Mouse (Mus musculus): ENCODE results near the gene Raet1e. TPM values are rescaled to one million over a fixed set of nuclear protein-coding genes. Genes with fewer than 3 reads are reported as not detected.
A peak's percentile ranks its signal among the peaks of the same experiment; 100 is the strongest.
"Not testable (repeated sequence)": the region's sequence is repeated elsewhere in the genome, so short reads cannot be mapped to it uniquely, and the experiment has no call there.

Gene Raet1e
- total RNA-seq (2021): not detected
- long read RNA-seq, experiment 1: 0 reads
- long read RNA-seq, experiment 2: 0 reads

GRCm38 (mm10) chr10:22158310-22158999, at the start of gene Raet1e, which contains the start of gene H60b:
TSS of gene Raet1e (plus strand) at chr10:22158569.
TSS of gene H60b (plus strand) at chr10:22158586.
- DNase-seq (ENCODE audit: low spot score in 2 of 2): not testable (repeated sequence)

GRCm38 (mm10) chr10:22140665-22141280, 17.6 kb upstream of the Raet1e start:
- peak; percentile 67 to 68 for DNase-seq (ENCODE audit: low spot score in 2 of 2)

- not testable (repeated sequence) for DNase-seq (ENCODE audit: low spot score in 2 of 2)
Measured at GRCm38 (mm10) chr10:22142194-22142593, 16.2 kb upstream of the Raet1e start.

GRCm38 (mm10) chr10:22142926-22143325, 15.4 kb upstream of the Raet1e start:
- DNase-seq (ENCODE audit: low spot score in 2 of 2): no peak

- no peak for DNase-seq (ENCODE audit: low spot score in 2 of 2)
Measured at GRCm38 (mm10) chr10:22148441-22149072, 9.8 kb upstream of the Raet1e start.

GRCm38 (mm10) chr10:22149073-22149690, 9.2 kb upstream of the Raet1e start, which contains the start of gene E030030I06Rik:
TSS of gene E030030I06Rik (minus strand) at chr10:22149270.
- no peak for DNase-seq (ENCODE audit: low spot score in 2 of 2)

GRCm38 (mm10) chr10:22149691-22150465, 8.5 kb upstream of the Raet1e start:
- no peak for DNase-seq (ENCODE audit: low spot score in 2 of 2)

GRCm38 (mm10) chr10:22150593-22150992, 7.8 kb upstream of the Raet1e start:
- DNase-seq (ENCODE audit: low spot score in 2 of 2): no peak

- not testable (repeated sequence) for DNase-seq (ENCODE audit: low spot score in 2 of 2)
Measured at GRCm38 (mm10) chr10:22151056-22151862, 7.1 kb upstream of the Raet1e start.

- DNase-seq (ENCODE audit: low spot score in 2 of 2): not testable (repeated sequence)
Measured at GRCm38 (mm10) chr10:22151863-22152640, 6.3 kb upstream of the Raet1e start.

- not testable (repeated sequence) for DNase-seq (ENCODE audit: low spot score in 2 of 2)
Measured at GRCm38 (mm10) chr10:22153147-22153690, 5.2 kb upstream of the Raet1e start.

- not testable (repeated sequence) for DNase-seq (ENCODE audit: low spot score in 2 of 2)
Measured at GRCm38 (mm10) chr10:22154127-22154526, 4.2 kb upstream of the Raet1e start.

GRCm38 (mm10) chr10:22154871-22155799, 3.2 kb upstream of the Raet1e start:
- DNase-seq (ENCODE audit: low spot score in 2 of 2): no peak

- DNase-seq (ENCODE audit: low spot score in 2 of 2): no peak
Measured at GRCm38 (mm10) chr10:22159131-22159561, 777 bp downstream of the Raet1e start.

GRCm38 (mm10) chr10:22159581-22160140, 1.3 kb downstream of the Raet1e start:
- no peak for DNase-seq (ENCODE audit: low spot score in 2 of 2)

- not testable (repeated sequence) for DNase-seq (ENCODE audit: low spot score in 2 of 2)
Measured at GRCm38 (mm10) chr10:22163279-22163678, 4.9 kb downstream of the Raet1e start.

All from layer of hippocampus, postnatal 14 days (tissue).